Mouse (Mus musculus) Patski (cell line): ENCODE measurements around the gene Dera. TPM values are rescaled to one million over a fixed set of nuclear protein-coding genes. Genes with fewer than 3 reads are reported as not detected.

Experiments used
- ATAC-seq: fragments of 100-300 bp; one replicate; pipeline ENCODE4 v1.8.0; 2021
- CTCF ChIA-PET: fragments of 350-600 bp; sonication (Branson Sonifier 250); formaldehyde crosslinking; loops from one replicate; lab custom pipeline; 2022; ENCODE audit warnings: inconsistent platforms; lab: Charles Lee
- POLR2A ChIA-PET: fragments of 350-600 bp; sonication (Branson Sonifier 250); formaldehyde crosslinking; loops from one replicate; lab custom pipeline; 2022; ENCODE audit warnings: antibody characterized with exemption, inconsistent platforms; lab: Charles Lee
- DNase-seq: peaks from one replicate; pipeline ENCODE4 v3.0.0-alpha.2; 2011; ENCODE audit warnings: low read depth, low spot score
- H3K27me3 ChIP-seq: fragments of 371-371 bp; one replicate; pipeline ENCODE4 v1.5.1; 2021
- CTCF ChIP-seq: fragments of 100-300 bp; IDR thresholded peaks from one replicate; pipeline ENCODE4 v1.5.1; 2021
- in situ Hi-C: fragments of 300-500 bp; cut with MboI; formaldehyde crosslinking; loops from 3 replicates; pipeline ENCODE4 v1.11.1; 2018; ENCODE audit warnings: low pct_unique_long_range_greater_than_20kb, mixed read lengths
- polyA plus RNA-seq: library from polyadenylated mRNA; unstranded; gene quantifications from one replicate; pipeline ENCODE4 v1.2.3, GENCODE M21; 2021

Gene Dera
- polyA plus RNA-seq, 1 experiment from 2014 or later, result 17.5 TPM

GRCm38 (mm10) chr6:137756310-137756709 is 2.0 kb downstream of the Dera start:
- H3K27me3 ChIP-seq, result no peaks in the 10 kb centered on the region
- POLR2A ChIA-PET, result no interaction called here
- CTCF ChIA-PET, result interaction anchor here (1.4 to 1.6 kb wide), 3 partner anchors 22 to 397 kb away, joined by 3 to 7 read pairs (median 4); partner anchors contain the start of gene Strap
- TF ChIP-seq CTCF, result peak; percentile 90
- no peak for DNase-seq
- ATAC-seq, result no peak
- in situ Hi-C loops, result loop anchor here (10.0 kb wide), 1 partner anchor 398 kb away; no protein-coding TSS in a partner anchor

- no peak for TF ChIP-seq CTCF
- in situ Hi-C loops, result loop anchor here (10.0 kb wide), 1 partner anchor 397 kb away; no protein-coding TSS in a partner anchor
- ChIA-PET CTCF (interaction anchor here (1.2 kb wide), 1 partner anchor 22 kb away, joined by 4 read pairs; no protein-coding TSS in a partner anchor), POLR2A (no interaction called here)
- no peak for ATAC-seq
- DNase-seq, result no peak
- no peaks in the 10 kb centered on the region for H3K27me3 ChIP-seq
Measured at GRCm38 (mm10) chr6:137757891-137758290, 3.5 kb downstream of the Dera start.

- no peak for ATAC-seq
- no peaks in the 10 kb centered on the region for H3K27me3 ChIP-seq
- DNase-seq, result no peak
- in situ Hi-C loops, result loop anchor here (10.0 kb wide), 1 partner anchor 395 kb away; no protein-coding TSS in a partner anchor
- ChIA-PET CTCF (no interaction called here), POLR2A (no interaction called here)
- no peak for TF ChIP-seq CTCF
Measured at GRCm38 (mm10) chr6:137759681-137760080, 5.3 kb downstream of the Dera start.

GRCm38 (mm10) chr6:137760966-137761365 is 6.6 kb downstream of the Dera start:
- ChIA-PET POLR2A (no interaction called here), CTCF (no interaction called here)
- TF ChIP-seq CTCF, result no peak
- in situ Hi-C loops, result no loop called here
- DNase-seq (no peak), ATAC-seq (no peak)
- no peaks in the 10 kb centered on the region for H3K27me3 ChIP-seq

GRCm38 (mm10) chr6:137764572-137765210 is 10.3 kb downstream of the Dera start:
- H3K27me3 ChIP-seq, result no peaks in the 10 kb centered on the region
- DNase-seq (no peak), ATAC-seq (no peak)
- POLR2A ChIA-PET, result no interaction called here
- CTCF ChIA-PET, result no interaction called here
- TF ChIP-seq CTCF, result no peak
- in situ Hi-C loops, result no loop called here

GRCm38 (mm10) chr6:137766177-137766576 is 11.8 kb downstream of the Dera start:
- DNase-seq (no peak), ATAC-seq (no peak)
- no peaks in the 10 kb centered on the region for H3K27me3 ChIP-seq
- in situ Hi-C loops, result no loop called here
- CTCF ChIA-PET, result interaction anchor here (0.9 to 1.2 kb wide), 3 partner anchors 11 to 19 kb away, joined by 3 to 5 read pairs (median 4); no protein-coding TSS in a partner anchor
- TF ChIP-seq CTCF, result no peak
- POLR2A ChIA-PET, result no interaction called here

- no peak for TF ChIP-seq CTCF
- ATAC-seq (no peak), DNase-seq (no peak)
- H3K27me3 ChIP-seq, result no peaks in the 10 kb centered on the region
- POLR2A ChIA-PET, result no interaction called here
- in situ Hi-C loops, result no loop called here
- CTCF ChIA-PET, result no interaction called here
Measured at GRCm38 (mm10) chr6:137771621-137772250, 17.4 kb downstream of the Dera start.

GRCm38 (mm10) chr6:137772918-137773636 is 18.7 kb downstream of the Dera start:
- no peaks in the 10 kb centered on the region for H3K27me3 ChIP-seq
- in situ Hi-C loops, result no loop called here
- TF ChIP-seq CTCF, result no peak
- CTCF ChIA-PET, result no interaction called here
- ATAC-seq, result no peak
- POLR2A ChIA-PET, result no interaction called here
- DNase-seq, result no peak

GRCm38 (mm10) chr6:137773637-137774028 is 19.3 kb downstream of the Dera start:
- no peaks in the 10 kb centered on the region for H3K27me3 ChIP-seq
- ATAC-seq (no peak), DNase-seq (no peak)
- TF ChIP-seq CTCF, result no peak
- ChIA-PET CTCF (no interaction called here), POLR2A (no interaction called here)
- in situ Hi-C loops, result no loop called here

- ATAC-seq (no peak), DNase-seq (no peak)
- in situ Hi-C loops, result no loop called here
- ChIA-PET CTCF (no interaction called here), POLR2A (no interaction called here)
- H3K27me3 ChIP-seq, result no peaks in the 10 kb centered on the region
- TF ChIP-seq CTCF, result no peak
Measured at GRCm38 (mm10) chr6:137774166-137774565, 19.8 kb downstream of the Dera start.

- no peaks in the 10 kb centered on the region for H3K27me3 ChIP-seq
- ATAC-seq (no peak), DNase-seq (no peak)
- TF ChIP-seq CTCF, result no peak
- CTCF ChIA-PET, result no interaction called here
- POLR2A ChIA-PET, result no interaction called here
- in situ Hi-C loops, result no loop called here
Measured at GRCm38 (mm10) chr6:137775159-137775558, 20.8 kb downstream of the Dera start.
